Mouse (Mus musculus): ENCODE measurements around the gene Uqcr11. TPM values are rescaled to one million over a fixed set of nuclear protein-coding genes. Genes with fewer than 3 reads are reported as not detected.
A peak's percentile ranks its signal among the peaks of the same experiment; 100 is the strongest.

Gene Uqcr11
- total RNA-seq, 2 experiments from 2014 or later: 404 to 413 TPM

GRCm38 (mm10) chr10:80371983-80372382, 34.6 kb downstream of the Uqcr11 start:
- Histone ChIP-seq H3K27ac (peak overlapping the region; percentile 64), H3K4me3 (no peak overlapping the region)
- DNase-seq (ENCODE audit: low spot score in 2 of 2): no peak
- TF ChIP-seq CTCF (conservative IDR thresholded peaks at IDR 0.05): no peak

GRCm38 (mm10) chr10:80371411-80371966, 35.1 kb downstream of the Uqcr11 start:
- no peak for TF ChIP-seq CTCF (conservative IDR thresholded peaks at IDR 0.05)
- Histone ChIP-seq H3K27ac (peak overlapping the region; percentile 64), H3K4me3 (no peak overlapping the region)
- peak; percentile 51 to 52 for DNase-seq (ENCODE audit: low spot score in 2 of 2)

- Histone ChIP-seq H3K4me3 (no peak overlapping the region), H3K27ac (0 out of 2 replicates have a peak overlapping the region, but pooled peaks have one; percentile 7)
- DNase-seq (ENCODE audit: low spot score in 2 of 2): no peak
- TF ChIP-seq CTCF (conservative IDR thresholded peaks at IDR 0.05): peak; percentile 67
Measured at GRCm38 (mm10) chr10:80369995-80370747, 36.5 kb downstream of the Uqcr11 start.

- no peak overlapping the region for H3K4me3 ChIP-seq
- no peak overlapping the region for H3K27ac ChIP-seq
- no peak for DNase-seq (ENCODE audit: low spot score in 2 of 2)
- no peak for TF ChIP-seq CTCF (conservative IDR thresholded peaks at IDR 0.05)
Measured at GRCm38 (mm10) chr10:80368392-80368791, 38.2 kb downstream of the Uqcr11 start.

GRCm38 (mm10) chr10:80367954-80368353, 38.7 kb downstream of the Uqcr11 start:
- H3K4me3 ChIP-seq: no peak overlapping the region
- H3K27ac ChIP-seq: no peak overlapping the region
- no peak for DNase-seq (ENCODE audit: low spot score in 2 of 2)
- no peak for TF ChIP-seq CTCF (conservative IDR thresholded peaks at IDR 0.05)

- Histone ChIP-seq H3K27ac (no peak overlapping the region), H3K4me3 (no peak overlapping the region)
- TF ChIP-seq CTCF (conservative IDR thresholded peaks at IDR 0.05): no peak
- DNase-seq (ENCODE audit: low spot score in 2 of 2): no peak
Measured at GRCm38 (mm10) chr10:80365736-80366135, 40.9 kb downstream of the Uqcr11 start.

GRCm38 (mm10) chr10:80363734-80364133, 42.9 kb downstream of the Uqcr11 start:
- no peak for TF ChIP-seq CTCF (conservative IDR thresholded peaks at IDR 0.05)
- Histone ChIP-seq H3K4me3 (no peak overlapping the region), H3K27ac (no peak overlapping the region)
- DNase-seq (ENCODE audit: low spot score in 2 of 2): no peak

- Histone ChIP-seq H3K27ac (no peak overlapping the region), H3K4me3 (peak overlapping the region; percentile 56)
- TF ChIP-seq CTCF (conservative IDR thresholded peaks at IDR 0.05): no peak
- DNase-seq (ENCODE audit: low spot score in 2 of 2): no peak
Measured at GRCm38 (mm10) chr10:80357994-80358639, 48.5 kb downstream of the Uqcr11 start.

- no peak for TF ChIP-seq CTCF (conservative IDR thresholded peaks at IDR 0.05)
- Histone ChIP-seq H3K27ac (peak overlapping the region; percentile 87; the same call in 1 of the 2 replicates), H3K4me3 (peak overlapping the region; percentile 56)
- peak in 1 of 2 experiments; percentile 45 for DNase-seq (ENCODE audit: low spot score in 2 of 2)
Measured at GRCm38 (mm10) chr10:80357336-80357735, 49.3 kb downstream of the Uqcr11 start.

GRCm38 (mm10) chr10:80356737-80357136, 49.9 kb downstream of the Uqcr11 start:
- H3K27ac ChIP-seq: peak overlapping the region; percentile 87
- H3K4me3 ChIP-seq: peak overlapping the region; percentile 56
- TF ChIP-seq CTCF (conservative IDR thresholded peaks at IDR 0.05): no peak
- no peak for DNase-seq (ENCODE audit: low spot score in 2 of 2)

GRCm38 (mm10) chr10:80356001-80356682, 50.5 kb downstream of the Uqcr11 start, which contains the start of gene Plk5:
Gene Plk5 (plus strand): TSS chr10:80356459.
- no peak for DNase-seq (ENCODE audit: low spot score in 2 of 2)
- H3K27ac ChIP-seq: peak within 1 kb of the TSS; percentile 87
- H3K4me3 ChIP-seq: peak within 1 kb of the TSS; percentile 56
- TF ChIP-seq CTCF (conservative IDR thresholded peaks at IDR 0.05): no peak

- TF ChIP-seq CTCF (conservative IDR thresholded peaks at IDR 0.05): no peak
- DNase-seq (ENCODE audit: low spot score in 2 of 2): no peak
- Histone ChIP-seq H3K4me3 (peak overlapping the region; percentile 56), H3K27ac (peak overlapping the region; percentile 87)
Measured at GRCm38 (mm10) chr10:80355431-80355830, 51.2 kb downstream of the Uqcr11 start.

Small RNA genes within 50 kb of the gene (microRNA-seq; reads per million reads assigned to microRNA genes)
- gene Gm22721: 0 reads per million in 2 experiments

Other genes starting within 250 kb of the Uqcr11 start
- gene Cirbp, start 240.8 kb downstream of the Uqcr11 start, total RNA-seq (2021): 100 to 1,000 TPM in 1 of 2 experiments, 10 to 100 TPM in 1; 88.3 to 103 TPM
- 1 to 10 TPM; 7.0 to 7.4 TPM for gene 1600002K03Rik, start 233.9 kb downstream of the Uqcr11 start, total RNA-seq (2021)
- 1 to 10 TPM; 7.1 to 9.7 TPM for gene Efna2, start 227.3 kb downstream of the Uqcr11 start, total RNA-seq (2021)
- gene Mum1, start 180.4 kb downstream of the Uqcr11 start, total RNA-seq (2021): 10 to 100 TPM; 41.4 to 49.6 TPM
- 100 to 1,000 TPM; 201 to 210 TPM for gene Ndufs7, start 157.7 kb downstream of the Uqcr11 start, total RNA-seq (2021)
- 10 to 100 TPM; 29.8 to 33.1 TPM for gene Gamt, start 145.8 kb downstream of the Uqcr11 start, total RNA-seq (2021)
- 10 to 100 TPM; 91.2 to 95.4 TPM for gene Dazap1, start 145.3 kb downstream of the Uqcr11 start, total RNA-seq (2021)
- gene Rps15, start 114.4 kb downstream of the Uqcr11 start, total RNA-seq (2021): 100 to 1,000 TPM; 926 to 932 TPM
- gene Apc2, start 110.9 kb downstream of the Uqcr11 start, total RNA-seq (2021): 100 to 1,000 TPM in 1 of 2 experiments, 10 to 100 TPM in 1; 98.3 to 110 TPM
- 10 to 100 TPM; 23.5 to 25.7 TPM for gene 2310011J03Rik, start 86.3 kb downstream of the Uqcr11 start, total RNA-seq (2021)
- 1 to 10 TPM; 2.8 to 3.2 TPM for gene Pcsk4, start 77.3 kb downstream of the Uqcr11 start, total RNA-seq (2021)
- gene Reep6, start 76.9 kb downstream of the Uqcr11 start, total RNA-seq (2021): 10 to 100 TPM in 1 of 2 experiments, 1 to 10 TPM in 1; 9.6 to 11.0 TPM
- gene Adamtsl5, start 58.4 kb downstream of the Uqcr11 start, total RNA-seq (2021): 1 to 10 TPM; 4.7 to 7.2 TPM
- gene Plk5, start 50.4 kb downstream of the Uqcr11 start, total RNA-seq (2021): 10 to 100 TPM; 33.4 to 36.6 TPM
- 10 to 100 TPM; 15.5 to 17.1 TPM for gene Mex3d, start 19.2 kb downstream of the Uqcr11 start, total RNA-seq (2021)
- 100 to 1,000 TPM; 147 to 149 TPM for gene Mbd3, start 7.3 kb downstream of the Uqcr11 start, total RNA-seq (2021)
- gene Tcf3, start 26.8 kb upstream of the Uqcr11 start, total RNA-seq (2021): 10 to 100 TPM; 27.6 to 31.6 TPM
- not detected for gene Onecut3, start 88.0 kb upstream of the Uqcr11 start, total RNA-seq (2021)
- under 1 TPM; 0.12 to 0.31 TPM for gene Atp8b3, start 132.3 kb upstream of the Uqcr11 start, total RNA-seq (2021)
- gene Rexo1, start 154.7 kb upstream of the Uqcr11 start, total RNA-seq (2021): 10 to 100 TPM; 51.6 to 52.8 TPM
- gene Klf16, start 170.5 kb upstream of the Uqcr11 start, total RNA-seq (2021): 10 to 100 TPM; 50.8 to 56.8 TPM
- gene Abhd17a, start 183.5 kb upstream of the Uqcr11 start, total RNA-seq (2021): 100 to 1,000 TPM; 158 to 166 TPM
- 10 to 100 TPM; 42.9 to 43.1 TPM for gene Scamp4, start 196.0 kb upstream of the Uqcr11 start, total RNA-seq (2021)
- gene Adat3, start 196.1 kb upstream of the Uqcr11 start, total RNA-seq (2021): 1 to 10 TPM; 1.3 to 3.5 TPM
- 1 to 10 TPM; 3.0 to 4.5 TPM for gene Gm49322, start 199.2 kb upstream of the Uqcr11 start, total RNA-seq (2021)
- gene Csnk1g2, start 216.0 kb upstream of the Uqcr11 start, total RNA-seq (2021): 100 to 1,000 TPM; 221 to 228 TPM

Measured in layer of hippocampus, adult 2 months (tissue).